Mouse (Mus musculus) left cerebral cortex, postnatal 10 days (tissue): ENCODE data around the gene Trmt1l. TPM values are rescaled to one million over a fixed set of nuclear protein-coding genes. Genes with fewer than 3 reads are reported as not detected.
"Not testable (repeated sequence)": the region's sequence is repeated elsewhere in the genome, so short reads cannot be mapped to it uniquely, and the experiment has no call there.

ENCODE experiments used
- DNase-seq, 2 experiments: peaks; one replicate each; pipeline ENCODE4 v3.0.0; 2021 to 2022; ENCODE audit warnings: low spot score in 2 of 2, mixed read lengths in 1 of 2; ENCODE audit errors: extremely low spot score in 1 of 2
- intact Hi-C: fragments of 180-260 bp; cut with DNase I; formaldehyde crosslinking; loops from one replicate; pipeline ENCODE4 v1.15.1; 2025
- total RNA-seq, 2 experiments: library from RNA; stranded (reverse); gene quantifications; 2 replicates each; pipeline ENCODE4 v1.2.3; 2021

Gene Trmt1l
- total RNA-seq: 10 to 100 TPM; 22.4 to 24.8 TPM

DNA sequence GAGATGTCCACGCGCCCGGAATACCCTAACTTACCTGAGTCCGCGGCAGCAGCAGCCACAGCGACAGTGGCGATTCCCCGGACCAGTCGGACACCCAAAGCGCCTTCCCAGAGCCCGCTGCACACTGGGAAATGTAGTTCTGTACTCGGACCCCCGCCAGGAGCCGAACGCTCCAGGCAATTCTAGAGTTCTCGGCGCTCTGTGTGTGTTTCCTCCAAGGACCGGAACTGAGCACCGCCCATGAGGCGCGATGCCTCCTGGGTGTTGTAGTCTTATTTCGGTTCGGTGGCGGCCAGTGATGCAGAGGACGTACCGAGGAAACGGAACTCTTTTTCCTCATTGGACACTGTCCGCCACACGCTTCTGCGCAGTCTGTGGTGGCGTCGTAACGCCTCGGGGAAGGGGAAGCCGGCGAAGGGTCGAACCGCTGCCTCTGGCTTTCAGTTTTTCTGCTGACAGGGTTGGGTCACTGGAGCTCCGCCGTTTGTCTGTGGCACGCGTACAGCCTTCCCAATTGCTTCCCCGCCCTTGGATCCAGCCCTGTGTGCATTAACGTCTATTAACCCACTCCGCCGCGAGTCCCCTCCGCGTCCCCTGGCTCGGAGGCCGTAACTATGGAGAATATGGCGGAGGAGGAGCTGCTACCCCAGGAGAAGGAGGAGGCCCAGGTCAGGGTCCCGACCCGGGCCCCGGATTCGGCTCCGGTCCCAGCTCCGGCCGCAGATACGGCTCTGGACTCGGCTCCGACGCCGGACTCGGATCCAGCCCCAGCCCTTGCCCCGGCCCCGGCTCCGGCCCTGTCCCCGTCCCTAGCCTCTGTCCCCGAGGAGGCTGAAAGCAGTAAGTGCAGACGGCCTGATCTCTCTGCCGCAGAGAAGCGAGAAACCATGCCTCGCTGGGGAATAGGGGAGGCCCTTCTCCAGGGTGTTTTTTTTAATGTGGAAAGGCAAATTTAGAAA lies at the start of gene Trmt1l, which contains the start of gene Swt1:
TSS of gene Trmt1l (plus strand) at position 280 of the 959 bp plus-strand sequence.
TSS of gene Swt1 (minus strand) at position 193 of the 959 bp plus-strand sequence.
- intact Hi-C loops: no loop called here
- peak; percentile 98 for DNase-seq

DNA sequence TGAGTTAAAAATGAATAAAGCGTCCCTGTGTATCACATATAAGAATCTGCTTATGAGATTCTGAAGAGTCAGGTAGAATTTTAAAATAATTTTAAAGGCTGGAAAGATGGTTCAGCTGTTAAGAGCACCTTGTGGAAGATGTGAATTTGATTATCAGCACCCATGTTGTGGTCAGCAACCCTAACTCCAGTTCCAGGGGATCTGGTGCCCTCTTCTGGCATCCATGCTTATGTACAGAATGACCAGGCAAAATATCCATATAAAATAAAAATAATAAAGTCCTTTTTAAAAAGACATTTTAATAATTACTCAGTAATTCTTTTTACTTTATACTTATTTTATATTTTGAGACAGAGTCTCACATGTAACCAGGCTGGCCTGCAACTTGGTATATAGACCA lies 38.3 kb upstream of the Trmt1l start:
- no peak for DNase-seq
- intact Hi-C loops: no loop called here

DNA sequence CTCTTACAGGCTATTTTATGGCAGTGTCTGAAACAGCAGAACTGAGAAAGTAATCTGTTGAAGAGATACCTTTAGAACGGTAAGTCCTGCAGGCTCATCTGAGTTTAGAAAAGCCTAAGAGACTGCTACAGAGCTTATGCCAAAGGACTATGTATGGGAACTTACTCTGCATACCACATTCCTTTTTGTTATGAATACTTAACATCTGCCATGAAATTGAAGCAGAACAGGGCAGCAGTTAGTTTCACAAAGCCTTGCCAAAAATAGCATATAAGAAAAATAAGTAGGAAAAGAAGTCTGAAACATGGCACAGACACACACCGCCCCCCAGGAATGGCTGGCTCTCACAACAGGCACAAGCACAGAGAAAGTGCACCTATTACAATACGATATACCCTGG lies 18.5 kb upstream of the Trmt1l start:
- no peak for DNase-seq
- intact Hi-C loops: no loop called here

DNA sequence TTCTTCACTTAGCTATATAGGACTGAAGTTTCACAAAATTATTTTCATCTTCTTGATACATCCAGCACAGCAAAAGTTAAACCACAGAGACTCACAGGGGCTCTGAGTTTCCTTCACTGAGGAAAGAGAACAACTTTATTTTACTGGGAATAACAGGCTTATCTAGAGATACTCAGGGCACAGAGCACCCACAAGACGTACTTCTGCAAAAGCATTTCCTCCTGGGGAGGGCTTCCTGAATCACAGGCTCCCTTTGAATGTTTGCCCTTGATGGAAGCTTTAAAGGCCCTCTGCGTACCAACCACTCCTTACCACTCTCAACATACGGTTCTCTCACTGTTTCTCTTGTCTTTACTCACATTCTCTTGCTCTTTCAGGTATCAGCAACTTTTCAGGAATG lies 6.2 kb upstream of the Trmt1l start:
- DNase-seq: no peak
- intact Hi-C loops: no loop called here

DNA sequence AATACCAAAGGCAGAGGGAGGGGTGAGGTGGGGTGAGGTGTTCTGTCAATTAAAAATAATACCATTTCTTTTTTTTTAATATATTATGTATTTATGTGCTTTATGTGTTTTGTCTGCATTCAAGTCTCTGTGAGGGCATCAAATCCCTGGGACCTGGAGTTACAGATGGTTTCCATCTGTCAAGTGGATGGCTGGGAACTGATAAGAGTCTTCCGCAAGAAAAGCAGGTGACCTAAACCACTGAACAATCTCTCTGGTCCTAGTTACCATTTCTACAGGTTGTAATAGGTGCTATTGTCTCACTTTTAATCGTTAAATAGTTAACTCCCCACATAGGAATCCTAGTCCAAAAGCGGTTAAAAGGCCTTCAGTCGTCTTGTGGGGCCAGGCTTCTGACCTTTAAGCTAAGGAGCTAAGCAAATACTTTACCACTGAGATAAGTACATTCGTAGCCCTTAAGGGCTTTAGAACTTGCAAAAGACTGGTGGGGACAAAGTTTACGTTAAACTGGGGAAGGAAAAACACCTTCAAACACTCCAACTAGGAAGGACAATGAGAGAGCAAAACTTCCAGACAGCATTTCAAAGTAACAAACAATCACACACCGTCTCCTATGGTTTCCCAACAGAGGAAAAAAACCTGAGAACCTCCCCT lies 1.3 kb upstream of the Trmt1l start:
- intact Hi-C loops: no loop called here
- no peak for DNase-seq

DNA sequence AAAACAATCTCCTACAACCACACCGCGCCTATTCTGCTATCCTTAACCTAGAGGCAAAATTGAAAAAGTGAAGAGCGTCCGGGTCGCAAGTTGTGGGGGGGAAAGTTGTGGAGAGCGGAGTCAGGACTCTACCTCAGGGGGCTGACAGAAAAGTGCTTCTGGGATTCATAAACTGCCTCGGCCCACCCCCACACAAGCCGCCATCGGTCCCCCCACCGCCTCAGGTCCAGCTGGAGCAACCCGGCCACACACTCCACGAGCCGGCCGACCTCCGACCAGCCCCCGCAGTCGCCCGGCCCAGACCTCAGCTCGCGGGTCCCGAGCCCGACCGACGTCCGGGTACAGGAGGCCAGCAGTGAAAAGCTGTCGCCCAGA lies 467 bp upstream of the Trmt1l start:
- DNase-seq: no peak
- intact Hi-C loops: no loop called here

DNA sequence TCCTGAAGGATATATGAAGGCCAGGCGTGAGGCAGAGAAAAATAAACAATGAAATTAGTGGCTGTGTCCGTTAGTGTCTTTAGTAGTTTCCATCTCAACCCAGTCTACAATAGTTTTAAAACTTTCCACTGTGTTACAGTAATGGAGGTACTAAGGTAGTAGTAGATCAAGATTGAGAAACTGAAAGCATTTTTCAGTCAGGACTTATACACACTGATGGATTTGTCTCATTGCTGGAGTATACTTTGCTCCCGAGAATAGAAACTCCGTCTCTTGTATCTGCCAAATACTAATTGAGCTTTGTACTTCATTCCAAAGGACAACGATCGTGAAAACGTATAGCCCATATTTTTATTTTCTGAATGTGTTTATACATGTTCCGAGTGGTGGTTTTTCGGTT lies 974 bp downstream of the Trmt1l start:
- no peak for DNase-seq
- intact Hi-C loops: no loop called here

DNA sequence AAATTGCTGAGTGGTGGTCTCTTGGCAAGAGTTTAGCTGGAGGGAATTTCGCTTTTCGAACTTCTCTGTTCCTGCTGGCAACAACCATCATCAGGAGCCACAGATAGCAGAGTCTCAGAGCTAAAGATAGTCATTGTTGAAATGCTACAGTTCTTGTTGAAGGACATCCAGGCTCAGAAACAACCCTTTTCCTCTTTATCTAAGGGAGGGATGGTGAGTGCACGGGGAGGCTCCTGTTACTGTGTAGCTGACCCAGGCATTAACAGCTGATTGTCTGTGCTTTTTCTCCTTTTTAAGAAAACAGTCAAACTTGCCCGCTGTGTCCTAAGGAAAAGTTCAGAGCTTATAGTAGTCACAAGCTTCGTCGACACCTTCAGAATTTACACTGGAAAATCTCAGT lies 7.1 kb downstream of the Trmt1l start:
- DNase-seq: no peak
- intact Hi-C loops: loop anchor here (10.0 kb wide), 1 partner anchor 1021 kb away; no protein-coding TSS in a partner anchor

DNA sequence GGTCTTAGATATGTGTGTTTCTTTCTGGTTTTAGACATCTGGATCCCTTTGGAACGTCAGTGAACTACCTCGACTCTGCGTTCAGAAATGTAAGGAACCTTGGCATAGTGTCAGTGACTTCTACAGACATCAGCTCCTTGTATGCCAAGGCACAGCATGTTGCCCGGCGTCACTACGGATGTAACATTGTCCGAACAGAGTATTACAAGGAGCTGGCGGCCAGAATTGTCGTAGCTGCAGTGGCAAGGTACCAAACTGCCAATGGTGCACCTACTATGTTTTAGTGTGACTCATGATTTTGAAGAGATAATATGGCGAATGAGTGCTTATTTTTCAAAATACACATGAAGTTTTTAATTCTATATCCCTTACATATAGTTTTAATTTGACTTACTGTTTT lies 21.5 kb downstream of the Trmt1l start:
- intact Hi-C loops: loop anchor here (10.0 kb wide), 1 partner anchor 1005 kb away; no protein-coding TSS in a partner anchor
- DNase-seq: no peak

DNA sequence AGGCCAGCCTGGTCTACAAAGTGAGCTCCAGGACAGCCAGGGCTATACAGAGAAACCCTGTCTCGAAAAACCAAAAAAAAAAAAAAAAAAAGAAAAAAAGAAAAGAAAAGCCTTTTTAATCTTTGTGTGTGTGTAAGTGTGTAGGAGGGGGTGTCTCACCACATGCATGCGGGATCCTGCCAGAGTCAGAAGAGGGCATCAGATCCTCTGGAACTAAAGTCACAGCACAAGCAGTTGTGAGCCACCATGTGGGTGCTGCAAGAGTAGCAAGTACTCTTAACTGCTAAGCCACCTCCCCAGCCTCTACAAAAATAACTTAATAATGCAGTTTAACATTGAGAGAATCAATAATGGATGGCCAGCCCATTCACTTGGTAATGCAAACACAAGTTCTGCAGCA lies 22.5 kb downstream of the Trmt1l start:
- intact Hi-C loops: no loop called here
- DNase-seq: no peak

DNA sequence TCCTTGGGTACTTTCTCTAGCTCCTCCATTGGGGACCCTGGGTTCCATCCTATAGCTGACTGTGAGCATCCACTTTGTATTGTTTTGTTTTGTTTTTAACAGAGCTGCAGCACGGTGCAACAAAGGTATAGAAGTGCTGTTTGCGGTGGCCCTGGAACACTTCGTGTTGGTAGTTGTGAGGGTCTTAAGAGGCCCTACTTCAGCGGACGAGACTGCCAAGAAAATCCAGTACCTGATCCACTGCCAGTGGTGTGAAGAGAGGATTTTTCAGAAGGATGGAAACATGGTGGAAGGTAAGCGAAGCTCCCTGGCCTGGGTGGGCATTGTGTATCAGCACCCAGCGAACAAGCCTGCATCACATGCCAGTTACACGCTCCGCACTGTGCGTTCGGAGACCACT lies 23.6 kb downstream of the Trmt1l start:
- intact Hi-C loops: no loop called here
- DNase-seq: no peak

DNA sequence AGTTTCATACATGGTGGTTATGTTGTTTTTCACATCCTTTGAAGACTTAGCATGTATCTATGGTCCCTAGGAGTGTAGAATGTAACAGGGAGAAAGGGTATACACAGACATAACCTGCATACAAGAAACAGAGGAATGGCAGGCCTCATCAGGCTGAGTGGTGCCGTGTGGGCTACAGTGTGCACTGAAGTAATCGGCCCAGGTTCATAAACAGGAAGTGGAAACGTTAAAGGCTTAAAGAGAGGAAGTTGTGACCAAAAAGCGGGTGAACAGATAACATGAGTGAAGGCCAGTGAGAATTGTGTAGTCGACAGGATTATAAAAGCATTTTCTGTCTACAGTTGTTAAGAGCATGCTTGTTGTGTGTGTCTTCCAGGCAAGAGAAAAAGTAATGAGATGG lies 28.7 kb downstream of the Trmt1l start:
- intact Hi-C loops: no loop called here
- DNase-seq: no peak

DNA sequence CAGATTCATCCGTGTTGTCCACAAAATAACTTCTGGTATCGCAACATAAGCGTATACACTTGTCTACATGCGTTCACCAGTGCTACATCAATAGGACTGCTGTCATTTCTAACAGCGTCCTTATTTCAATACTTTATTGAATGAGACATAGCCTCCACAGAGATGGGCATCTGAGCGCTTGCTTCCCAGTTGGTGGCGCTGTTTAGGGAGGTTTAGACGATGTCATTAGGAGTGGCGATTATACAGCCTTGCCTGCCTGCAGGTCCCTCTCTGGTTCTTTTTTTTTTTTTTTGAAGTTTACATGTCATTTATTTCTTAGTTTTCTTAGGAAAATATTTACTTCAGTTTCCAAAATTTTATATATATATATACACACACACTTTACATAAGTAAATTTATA lies 32.9 kb downstream of the Trmt1l start:
- intact Hi-C loops: no loop called here
- DNase-seq: no peak

DNA sequence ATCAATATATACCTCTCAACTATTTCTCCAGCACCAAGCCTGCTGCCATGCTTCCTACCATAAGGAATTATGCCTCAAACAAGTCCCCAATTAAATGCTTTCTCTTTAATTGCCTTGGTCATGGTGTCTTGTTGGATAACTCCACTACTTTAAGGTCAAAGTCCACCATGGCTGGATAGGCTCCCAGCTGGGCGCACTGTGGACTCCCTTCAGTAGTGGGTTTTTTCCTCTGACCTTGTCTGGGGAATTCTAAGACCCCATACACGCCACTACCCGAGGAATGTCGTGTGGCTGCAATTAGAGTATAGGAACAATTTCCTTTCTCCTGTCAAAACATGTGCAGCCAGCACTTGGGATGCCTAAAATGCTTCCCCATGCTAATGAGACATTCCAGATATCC lies 36.6 kb downstream of the Trmt1l start:
- DNase-seq: no peak
- intact Hi-C loops: no loop called here

DNA sequence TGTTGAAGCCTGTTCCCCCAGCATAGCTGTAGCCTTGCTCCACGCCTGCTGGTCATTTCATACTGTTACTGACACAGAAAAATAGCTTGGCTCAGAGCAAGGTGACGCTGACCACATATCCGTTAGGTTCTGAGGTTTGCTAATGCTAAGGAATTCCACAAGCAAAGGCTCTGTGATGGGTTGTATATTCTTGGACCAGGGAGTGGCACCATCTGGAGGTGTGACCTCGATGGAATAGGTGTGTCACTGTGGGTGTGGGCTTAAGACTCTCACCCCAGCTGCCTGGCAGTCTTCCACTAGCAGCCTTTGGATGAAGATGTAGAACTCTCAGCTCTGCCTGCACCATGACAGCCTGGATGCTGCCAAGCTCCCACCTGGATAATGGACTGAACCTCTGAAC lies 38.2 kb downstream of the Trmt1l start:
- intact Hi-C loops: no loop called here
- DNase-seq: no peak

DNA sequence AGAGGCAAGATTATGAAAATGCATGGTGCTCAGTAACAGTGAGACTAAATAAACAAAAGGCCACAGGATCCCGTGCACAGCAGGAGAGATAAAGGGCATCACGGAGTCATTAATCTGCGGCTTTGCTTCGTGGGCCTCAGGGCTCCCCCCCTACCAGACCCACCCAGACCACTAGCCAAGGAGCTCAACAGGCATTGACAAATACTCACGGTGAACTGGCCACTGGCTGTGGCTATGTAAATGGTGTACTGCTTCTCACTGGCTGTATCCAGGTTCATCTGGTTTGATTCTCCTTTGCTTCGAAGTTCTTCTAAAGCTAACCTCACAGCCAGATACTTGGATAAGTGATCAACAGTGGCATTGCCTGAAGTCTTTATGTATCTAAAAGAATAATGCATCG lies 43.1 kb downstream of the Trmt1l start:
- intact Hi-C loops: no loop called here
- no peak for DNase-seq

DNA sequence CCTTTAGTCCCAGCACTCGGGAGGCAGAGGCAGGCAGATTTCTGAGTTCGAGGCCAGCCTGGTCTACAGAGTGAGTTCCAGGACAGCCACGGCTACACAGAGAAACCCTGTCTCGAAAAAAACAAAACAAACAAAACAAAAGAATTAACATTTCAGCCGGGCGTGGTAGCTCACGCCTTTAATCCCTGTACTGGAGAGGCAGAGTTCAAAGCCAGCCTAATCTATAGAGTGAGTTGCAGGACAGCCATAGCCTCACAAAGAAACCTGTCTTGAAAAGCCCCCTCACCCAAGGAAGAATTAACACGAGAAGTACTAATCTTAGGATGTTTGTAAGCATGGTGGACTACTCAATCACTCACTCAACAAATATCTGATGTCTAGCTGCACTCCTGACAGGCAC lies 44.0 kb downstream of the Trmt1l start:
- DNase-seq: not testable (repeated sequence)

DNA sequence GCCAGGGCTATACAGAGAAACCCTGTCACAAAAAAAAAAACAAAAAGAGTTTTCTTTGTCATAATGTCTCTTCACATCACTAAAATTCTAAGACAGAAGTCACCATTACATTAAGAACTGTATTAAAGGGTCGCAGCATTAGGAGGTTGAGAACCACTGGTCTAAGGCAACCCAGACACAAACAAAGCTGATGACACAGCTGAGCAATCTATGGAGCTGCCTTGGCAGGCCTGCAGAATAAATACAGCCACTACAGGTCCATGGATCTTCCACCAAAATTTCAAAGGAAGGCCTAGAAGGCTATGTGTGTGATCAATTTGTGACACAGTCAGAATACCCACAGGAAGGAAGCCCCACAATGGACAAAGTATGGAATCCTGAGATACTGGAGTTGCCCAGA lies 54.2 kb downstream of the Trmt1l start:
- no peak for DNase-seq
- intact Hi-C loops: no loop called here

More for the DNA sequence above, 44.0 kb downstream of the Trmt1l start:
- intact Hi-C loops: not testable (repeated sequence)

DNA sequence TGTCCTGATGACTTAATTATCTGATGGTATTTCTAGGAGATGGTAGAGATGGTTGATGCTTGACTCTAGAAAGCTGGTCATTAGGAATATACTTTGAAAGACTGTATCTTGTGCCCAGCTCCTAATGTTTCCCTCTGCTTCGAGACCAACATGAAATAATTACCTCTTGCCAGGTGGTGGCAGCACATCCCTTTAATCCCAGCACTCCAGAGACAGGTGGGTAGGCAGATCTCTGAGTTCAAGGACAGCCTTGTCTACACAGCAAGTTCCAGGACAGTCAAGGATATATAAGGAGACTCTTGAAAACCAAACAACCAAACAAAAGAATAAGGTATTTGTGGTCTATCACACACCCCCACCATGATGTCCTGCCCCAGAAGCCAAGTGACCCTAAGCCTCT lies 55.2 kb downstream of the Trmt1l start:
- intact Hi-C loops: no loop called here
- no peak for DNase-seq

DNA sequence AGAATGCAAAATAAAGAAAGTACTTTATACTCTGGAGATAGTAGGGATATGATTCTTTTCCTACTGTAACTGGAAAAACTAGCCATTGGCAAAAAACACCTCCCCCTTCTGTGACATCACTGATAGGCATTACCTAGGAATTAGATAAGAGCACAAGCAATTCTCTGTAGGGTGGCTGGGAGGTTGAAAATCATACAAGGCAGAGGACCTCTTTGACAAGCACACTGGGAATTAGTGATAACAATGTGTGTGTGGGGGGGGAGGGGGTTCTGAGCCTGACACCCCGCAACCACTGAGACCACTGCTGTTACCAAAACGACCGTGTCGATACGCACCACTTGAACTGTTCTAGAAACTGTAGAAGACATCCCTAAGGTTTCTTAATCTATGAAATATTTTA lies 56.4 kb downstream of the Trmt1l start:
- intact Hi-C loops: no loop called here
- DNase-seq: no peak
